Mouse (Mus musculus): ENCODE measurements at regions not wholly inside any gene's neighbourhood (a gene's known extent, or its start where the extent isn't known, plus 50 kb on each side); places are given as distances from the start of the nearest gene placed in this dataset.

DNA sequence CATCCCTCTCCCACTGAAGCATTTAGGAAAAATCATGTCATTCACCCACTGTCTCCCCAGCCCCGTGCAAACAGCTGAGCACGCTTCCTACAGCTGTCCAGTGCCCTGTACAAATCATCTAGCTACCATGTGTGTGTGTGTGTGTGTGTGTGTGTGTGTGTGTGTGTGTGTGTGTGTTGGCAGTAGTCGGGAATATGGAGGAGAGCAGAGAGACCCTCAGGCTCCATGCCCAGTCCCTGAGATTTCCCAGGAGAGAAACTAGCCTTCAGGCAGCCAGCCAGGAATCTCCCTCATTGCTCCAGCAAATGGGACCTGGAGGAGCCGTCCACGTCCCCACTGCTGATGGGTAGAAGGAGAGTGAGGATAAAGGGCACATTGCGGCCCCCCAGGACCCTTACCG lies 117.4 kb upstream of the 4930535I16Rik start:
- H3K9me3 ChIP-seq (replicated peaks; ENCODE audit: low read length): no peaks in the 10 kb centered on the region
- H3K4me2 ChIP-seq (ENCODE audit: insufficient read depth, low read depth, poor library complexity, severe bottlenecking): no peak overlapping the region
- H3K36me3 ChIP-seq (replicated peaks in 1 of 2; ENCODE audit: control insufficient read depth in 1 of 2, insufficient read depth in 1 of 2, low read length in 1 of 2): no peaks in the 10 kb centered on the region
- H3K4me1 ChIP-seq (ENCODE audit: control insufficient read depth in 1 of 2, insufficient read depth in 2 of 2): no peaks in the 10 kb centered on the region
- dilution Hi-C loops (cut with MboI; ENCODE audit: extremely low pct_ligation_motif_present, extremely low pct_unique_long_range_greater_than_20kb, low sequenced_read_pairs) (no loop called here), in situ Hi-C loops (cut with MboI; ENCODE audit: low pct_ligation_motif_present, low pct_unique_long_range_greater_than_20kb, low sequenced_read_pairs) (loop anchor here (10.0 kb wide), 1 partner anchor 80 kb away; no protein-coding TSS in a partner anchor)
- no peak overlapping the region for H3K4me3 ChIP-seq (replicated peaks in 1 of 3; ENCODE audit: low read depth in 2 of 3, low read length in 2 of 3, poor library complexity in 1 of 3)
- DNase-seq (ENCODE audit: extremely low read depth): no peak
- TF ChIP-seq MEF2A (IDR thresholded peaks at IDR 0.05; ENCODE audit: borderline replicate concordance, low read depth, low read length): no peak
- no peak for TF ChIP-seq HCFC1 (IDR thresholded peaks at IDR 0.05; ENCODE audit: low read depth, low read length)
- no peak for TF ChIP-seq SIN3A (IDR thresholded peaks at IDR 0.05; ENCODE audit: low read length)
- no peak for TF ChIP-seq UBTF (IDR thresholded peaks at IDR 0.05; ENCODE audit: low read depth, low read length)
- TF ChIP-seq NELFE (IDR thresholded peaks at IDR 0.05; ENCODE audit: low read depth, low read length): no peak
- no peak for TF ChIP-seq SMC3 (IDR thresholded peaks at IDR 0.05; ENCODE audit: low read depth, low read length)
- TF ChIP-seq IRF4 (IDR thresholded peaks at IDR 0.05; ENCODE audit: low read depth, low read length): no peak
- TF ChIP-seq POLR2AphosphoS2 (IDR thresholded peaks at IDR 0.05; ENCODE audit: low read depth, low read length): no peak
- no peak for TF ChIP-seq POLR2A (IDR thresholded peaks at IDR 0.05; ENCODE audit: low read depth, low read length)
- no peak for TF ChIP-seq RAD21 (IDR thresholded peaks at IDR 0.05; ENCODE audit: low read depth, low read length)
- H3K9ac ChIP-seq (ENCODE audit: insufficient read depth, low read depth): no peak overlapping the region
- H3K79me2 ChIP-seq (replicated peaks; ENCODE audit: control insufficient read depth, extremely low read depth, insufficient read depth, poor library complexity, severe bottlenecking): no peaks in the 10 kb centered on the region
- H3K27ac ChIP-seq (ENCODE audit: insufficient read depth, low read depth): no peak overlapping the region
- peaks cover 94% of the 10 kb centered on the region for H3K27me3 ChIP-seq (replicated peaks)

DNA sequence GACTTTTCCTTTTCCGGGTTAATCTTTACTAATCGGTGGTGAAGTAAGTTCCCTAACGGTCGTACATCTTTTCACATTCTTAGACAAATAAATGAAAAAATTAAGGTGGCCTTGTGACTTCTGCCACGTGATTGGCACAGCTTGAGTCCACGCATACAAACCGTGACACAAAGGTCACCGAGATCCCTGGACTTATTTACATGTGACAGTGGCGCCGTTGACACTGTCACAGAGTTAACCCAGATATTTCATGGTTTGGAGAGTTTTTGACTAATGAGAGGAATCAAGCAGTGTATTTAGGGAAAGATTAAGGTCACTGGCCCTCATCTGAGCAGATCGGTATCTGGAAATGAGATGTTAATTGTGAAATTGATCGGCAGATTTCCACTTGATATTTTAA lies 110.2 kb upstream of the 4930535I16Rik start:
- dilution Hi-C loops (cut with MboI; ENCODE audit: extremely low pct_ligation_motif_present, extremely low pct_unique_long_range_greater_than_20kb, low sequenced_read_pairs): no loop called here
- no peak overlapping the region for H3K4me3 ChIP-seq (replicated peaks in 1 of 3; ENCODE audit: low read depth in 2 of 3, low read length in 2 of 3, poor library complexity in 1 of 3)
- in situ Hi-C loops (cut with MboI; ENCODE audit: low pct_ligation_motif_present, low pct_unique_long_range_greater_than_20kb, low sequenced_read_pairs): no loop called here
- H3K79me2 ChIP-seq (replicated peaks; ENCODE audit: control insufficient read depth, extremely low read depth, insufficient read depth, poor library complexity, severe bottlenecking): no peaks in the 10 kb centered on the region
- H3K4me2 ChIP-seq (ENCODE audit: insufficient read depth, low read depth, poor library complexity, severe bottlenecking): no peak overlapping the region
- no peak overlapping the region for H3K27ac ChIP-seq (ENCODE audit: insufficient read depth, low read depth)
- no peaks in the 10 kb centered on the region for H3K9me3 ChIP-seq (replicated peaks; ENCODE audit: low read length)
- DNase-seq (ENCODE audit: extremely low read depth): no peak
- H3K4me1 ChIP-seq (ENCODE audit: control insufficient read depth in 1 of 2, insufficient read depth in 2 of 2): no peaks in the 10 kb centered on the region
- H3K27me3 ChIP-seq (replicated peaks): peaks cover 83% of the 10 kb centered on the region
- no peaks in the 10 kb centered on the region for H3K36me3 ChIP-seq (replicated peaks in 1 of 2; ENCODE audit: control insufficient read depth in 1 of 2, insufficient read depth in 1 of 2, low read length in 1 of 2)
- TF ChIP-seq PAX5 (IDR thresholded peaks at IDR 0.05; ENCODE audit: low read length) (no peak), MAFK (IDR thresholded peaks at IDR 0.05; ENCODE audit: insufficient replicate concordance, low read length) (no peak), ZKSCAN1 (IDR thresholded peaks at IDR 0.05; ENCODE audit: borderline replicate concordance, low read depth, low read length) (no peak), JUND (conservative IDR thresholded peaks at IDR 0.05; ENCODE audit: low read depth, low read length) (no peak), GABPA (IDR thresholded peaks at IDR 0.05; ENCODE audit: insufficient replicate concordance, low read depth, low read length) (no peak), MYC (IDR thresholded peaks at IDR 0.05; ENCODE audit: low read depth, low read length) (no peak), ELF1 (IDR thresholded peaks at IDR 0.05; ENCODE audit: low read depth, low read length) (no peak), SIN3A (IDR thresholded peaks at IDR 0.05; ENCODE audit: low read length) (no peak), MAX (IDR thresholded peaks at IDR 0.05; ENCODE audit: low read length) (no peak), NRF1 (IDR thresholded peaks at IDR 0.05; ENCODE audit: low read depth, low read length) (no peak)
- H3K9ac ChIP-seq (ENCODE audit: insufficient read depth, low read depth): no peak overlapping the region

Measured in CH12.LX (cell line).